Mouse (Mus musculus): Measurements from ENCODE around the gene Nadk.

Gene Nadk

DNA sequence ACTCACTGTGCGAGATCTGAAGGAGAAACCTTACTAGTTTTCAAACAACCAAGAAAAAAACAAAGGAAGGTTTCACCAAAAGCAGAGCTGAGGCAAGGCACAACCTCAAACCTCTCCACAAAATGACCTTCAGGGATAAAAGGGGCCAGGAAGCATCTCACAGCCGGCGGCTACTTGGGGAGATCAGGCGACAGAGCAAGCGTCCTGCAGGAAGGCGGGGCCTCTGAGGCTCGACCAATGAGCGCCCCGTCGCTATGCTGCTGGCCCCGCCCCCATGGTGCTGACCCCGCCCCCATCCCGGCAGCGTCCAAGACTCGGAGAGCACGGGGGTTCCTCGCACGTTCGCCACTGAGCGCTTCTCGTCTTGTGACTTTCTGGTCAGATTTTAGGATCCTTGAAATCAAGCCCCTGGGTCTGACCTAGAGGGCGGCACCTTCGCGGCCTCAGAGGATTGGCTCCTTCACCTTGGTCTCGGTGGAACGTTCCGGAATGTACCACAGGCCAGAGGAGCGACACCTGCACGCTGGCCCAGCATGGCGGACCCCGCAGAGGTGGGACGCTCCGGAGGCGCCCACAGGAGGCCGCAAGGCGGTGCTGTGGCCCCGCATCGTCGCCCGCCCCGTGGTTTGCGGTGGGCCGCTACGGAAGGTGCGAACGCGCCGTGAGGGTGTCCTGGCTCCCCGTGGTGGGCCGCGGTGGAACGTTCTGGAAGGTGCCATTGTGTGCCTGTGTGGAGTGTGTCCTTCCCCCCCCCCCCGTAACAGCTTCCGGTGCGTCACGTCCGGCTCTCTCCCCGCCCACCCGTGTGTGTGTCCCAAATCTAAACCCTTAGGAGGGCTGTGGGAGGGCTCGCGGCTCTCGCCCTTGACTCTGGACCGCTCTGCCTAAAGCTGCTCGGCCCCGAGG lies 39.2 kb downstream of the Nadk start, which contains the start of gene Slc35e2:
Gene Slc35e2, plus strand, starts transcription at position 326 of the 906 bp plus-strand sequence.
- intact Hi-C loops (cut with DNase I) = loop anchor here (5.0 kb wide), 1 partner anchor 39 kb away; the partner anchor contains the start of gene Nadk

GRCm38 (mm10) chr4:155601997-155602456 lies 39.8 kb downstream of the Nadk start:
- intact Hi-C loops (cut with DNase I) = loop anchor here (5.0 kb wide), 1 partner anchor 40 kb away; the partner anchor contains the start of gene Nadk

- intact Hi-C loops (cut with DNase I) = loop anchor here (5.0 kb wide), 1 partner anchor 40 kb away; the partner anchor contains the start of gene Nadk
These were observed 40.6 kb downstream of the Nadk start for GRCm38 (mm10) chr4:155602753-155603152.

GRCm38 (mm10) chr4:155603801-155604200 lies 41.6 kb downstream of the Nadk start:
- intact Hi-C loops (cut with DNase I) = loop anchor here (5.0 kb wide), 1 partner anchor 42 kb away; the partner anchor contains the start of gene Nadk

GRCm38 (mm10) chr4:155605132-155605531 lies 43.0 kb downstream of the Nadk start:
- intact Hi-C loops (cut with DNase I) = no loop called here

DNA sequence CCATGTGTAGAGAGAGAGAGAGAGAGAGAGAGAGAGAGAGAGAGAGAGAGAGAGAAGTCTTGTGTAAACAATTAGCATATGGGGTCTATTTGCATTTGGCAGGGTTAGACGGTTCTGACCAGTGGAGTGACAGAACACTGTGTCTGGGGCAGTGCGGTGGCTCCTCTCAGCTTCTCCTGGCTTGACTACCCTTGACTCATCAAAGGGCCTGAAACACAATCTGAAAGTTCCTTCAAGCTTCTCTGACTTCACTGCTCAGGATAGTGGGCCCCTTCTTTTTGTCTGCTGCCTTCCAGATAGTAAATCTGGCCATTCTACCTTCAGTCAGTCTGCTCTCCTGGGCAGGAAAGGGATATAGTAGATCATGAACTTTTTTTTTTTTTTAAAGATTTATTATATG lies 44.6 kb downstream of the Nadk start:
- intact Hi-C loops (cut with DNase I) = no loop called here

GRCm38 (mm10) chr4:155611860-155612259 lies 49.7 kb downstream of the Nadk start:
- intact Hi-C loops (cut with DNase I) = no loop called here

DNA sequence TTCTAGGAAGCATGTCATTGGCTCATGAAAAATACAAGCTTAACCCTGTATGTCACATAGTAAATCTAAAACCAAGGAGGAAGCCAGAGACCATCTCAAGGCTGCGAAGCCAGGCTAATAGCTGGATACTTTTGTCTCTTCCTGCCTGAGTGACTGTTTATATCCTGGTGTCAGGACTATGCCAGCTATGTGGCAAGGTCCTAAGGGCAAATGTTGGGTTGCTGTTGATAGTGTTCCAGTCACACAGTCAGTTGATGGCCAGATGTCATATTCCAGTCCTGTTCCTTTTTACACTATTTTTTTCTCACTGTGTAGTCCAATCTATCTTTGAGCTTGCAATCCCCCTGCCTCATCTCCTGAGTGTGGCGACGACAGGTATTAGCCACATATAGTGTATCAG lies 51.1 kb downstream of the Nadk start:
- intact Hi-C loops (cut with DNase I) = no loop called here

GRCm38 (mm10) chr4:155618321-155618720 lies 56.1 kb downstream of the Nadk start:
- intact Hi-C loops (cut with DNase I) = no loop called here

DNA sequence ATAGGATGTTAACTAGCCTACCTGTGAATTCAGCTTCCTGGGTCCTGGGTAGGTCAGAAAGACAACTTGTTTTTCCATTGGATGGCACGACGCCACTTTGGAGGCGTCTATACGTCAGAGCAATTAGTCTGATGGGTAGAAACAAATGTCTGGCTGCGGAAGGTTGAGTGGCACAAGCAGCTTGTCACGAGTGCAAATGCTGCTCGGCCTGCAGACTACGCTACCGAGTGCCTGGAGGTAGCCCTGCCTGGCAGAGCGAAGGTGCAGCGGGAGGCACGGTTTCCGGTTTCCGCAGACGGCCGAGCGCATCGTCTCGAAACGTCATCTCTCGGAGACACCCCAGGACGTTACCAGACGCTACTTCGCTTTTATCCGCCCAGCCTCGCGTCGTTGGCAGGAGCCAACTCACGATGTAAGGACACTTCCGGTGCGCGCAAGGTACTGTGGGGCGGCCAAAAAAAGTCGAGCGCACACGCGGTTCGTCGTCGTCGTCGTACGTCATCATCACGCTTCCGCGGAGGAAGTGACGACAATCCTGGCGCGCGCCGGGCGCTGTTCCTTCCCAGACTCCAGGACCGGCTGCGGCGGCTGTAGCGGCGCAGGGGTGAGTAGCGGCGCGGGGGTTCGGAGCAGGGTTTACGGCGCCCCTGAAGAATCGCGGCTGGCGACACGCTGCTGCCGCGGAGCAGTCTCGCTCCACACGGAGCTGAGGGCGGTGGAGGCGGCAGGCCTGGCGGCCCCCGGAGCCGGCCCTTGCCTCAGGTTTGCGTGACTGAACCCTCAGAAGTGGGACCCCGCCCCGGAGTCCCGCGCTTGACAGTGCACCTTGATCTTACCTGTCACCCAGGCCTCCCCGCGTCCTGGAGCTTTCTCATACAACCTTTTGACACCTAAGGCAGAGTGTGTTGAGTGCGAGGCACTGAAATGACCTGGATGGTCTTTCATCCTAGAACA lies 62.4 kb downstream of the Nadk start, which contains the start of gene Cdk11b:
Gene Cdk11b, plus strand, starts transcription at position 517 of the 954 bp plus-strand sequence.
- intact Hi-C loops (cut with DNase I) = no loop called here

DNA sequence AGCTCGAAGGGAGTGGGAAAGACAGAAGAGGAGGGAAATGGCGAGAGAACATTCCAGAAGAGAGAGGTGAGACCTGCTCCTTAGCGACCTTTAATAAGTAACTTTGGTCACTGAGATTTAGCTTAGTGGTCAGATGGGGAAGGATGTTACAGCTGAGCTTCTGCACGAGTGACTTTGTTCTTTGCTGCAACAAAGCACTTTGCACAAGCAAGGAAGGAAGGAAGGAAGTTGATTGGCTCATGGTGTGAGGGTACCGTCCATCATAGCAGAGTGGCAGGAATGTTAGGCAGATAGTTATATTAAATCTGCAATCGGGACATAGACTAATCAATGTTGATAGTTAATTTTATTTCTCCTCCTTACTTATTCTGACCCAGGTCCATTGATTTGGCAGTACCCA lies 68.1 kb downstream of the Nadk start:
- intact Hi-C loops (cut with DNase I) = no loop called here

DNA sequence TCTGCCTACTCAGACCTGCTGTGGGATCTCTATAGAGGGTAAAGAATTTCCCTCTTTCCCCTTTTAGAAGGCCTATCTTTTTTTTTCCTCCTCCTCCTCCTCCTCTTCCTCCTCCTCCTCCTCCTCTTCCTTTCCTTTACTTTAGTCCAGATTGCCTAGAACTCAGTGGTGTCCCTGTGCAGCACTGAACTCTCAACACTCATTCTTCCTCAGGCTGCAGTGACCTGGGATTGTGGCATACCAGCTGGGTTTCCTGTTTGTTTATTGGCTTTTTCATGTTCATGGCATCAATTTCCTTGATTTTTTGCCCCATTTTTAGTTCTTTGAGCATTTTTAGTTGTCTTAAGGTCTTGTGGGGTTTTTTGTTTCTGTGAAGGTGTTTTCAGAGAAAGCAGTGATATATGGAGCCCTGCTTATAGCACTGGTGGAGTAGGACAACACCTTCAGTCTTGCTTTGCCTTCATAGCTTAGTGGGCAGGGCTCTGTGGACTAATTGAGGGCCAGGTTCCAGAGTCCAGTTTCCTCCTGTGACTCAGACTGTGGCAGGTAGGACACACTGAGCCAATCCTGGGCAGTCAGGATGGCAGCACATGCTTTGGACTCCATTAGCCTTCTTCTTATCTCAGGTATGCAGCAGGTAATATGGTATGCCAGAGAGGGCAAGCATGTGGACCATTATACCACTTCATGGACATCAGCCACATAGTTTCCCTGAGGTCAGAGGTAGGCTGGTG lies 73.8 kb downstream of the Nadk start:
- intact Hi-C loops (cut with DNase I) = no loop called here
